Mouse (Mus musculus) cortical plate, adult 2 months (tissue): ENCODE data around the gene Gm49369.

Experiments used
- CTCF ChIP-seq: fragments of 200-500 bp; IDR thresholded peaks from 2 replicates; pipeline ENCODE4 v1.5.1; 2011; ENCODE audit warnings: mild to moderate bottlenecking, control low read depth, low read length; ENCODE audit not compliant: insufficient read depth; ENCODE audit errors: extremely low read depth
- POLR2A ChIP-seq: fragments of 200-500 bp; IDR thresholded peaks from 2 replicates; pipeline ENCODE4 v1.6.1; 2011; ENCODE audit warnings: mild to moderate bottlenecking, low read length, control low read depth; ENCODE audit not compliant: insufficient read depth; ENCODE audit errors: extremely low read depth

DNA sequence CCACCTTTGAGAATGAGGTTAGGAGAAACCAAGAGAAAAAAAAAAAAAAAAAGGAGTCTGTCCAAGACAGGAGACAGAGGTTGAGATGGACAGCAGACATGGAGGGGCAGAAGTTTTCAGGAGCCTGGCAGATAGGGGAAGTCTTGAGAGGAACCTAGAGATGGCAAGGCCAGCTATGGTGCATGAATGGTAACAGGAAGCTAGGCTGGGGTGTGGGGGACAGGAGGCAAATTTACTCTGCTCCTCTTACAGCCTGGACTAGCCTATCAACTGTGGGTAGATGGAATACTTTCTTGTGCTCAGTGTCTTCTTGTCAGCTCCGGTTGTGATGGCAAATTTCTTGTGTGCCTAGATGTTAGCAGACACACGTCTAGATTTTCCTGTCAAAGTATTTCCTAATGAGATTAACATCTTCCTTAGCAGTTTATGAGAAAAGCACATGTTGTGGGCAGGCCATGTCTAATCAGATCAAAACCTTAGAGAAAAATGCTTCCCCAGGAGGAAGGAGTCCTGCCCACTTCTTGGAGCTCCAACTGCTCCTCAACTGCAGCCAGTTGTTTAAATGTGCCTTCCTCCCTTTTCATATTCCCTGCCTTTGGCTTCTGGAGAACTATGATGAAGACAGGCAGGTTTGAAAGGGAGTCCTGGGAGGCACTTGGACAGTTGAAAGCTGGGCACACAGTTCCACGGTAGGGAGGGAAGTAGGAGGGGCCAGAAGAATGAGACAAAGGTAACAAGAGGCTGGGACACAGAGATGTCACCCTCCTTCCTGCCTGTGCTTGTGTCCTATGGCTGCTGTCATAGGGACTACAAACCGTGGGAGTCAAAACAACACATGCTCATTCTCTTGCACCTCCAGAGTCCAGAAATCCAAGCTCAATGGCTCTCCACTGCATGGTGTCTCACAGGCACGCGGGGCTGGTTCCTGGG, 12.1 kb upstream of the Gm49369 start:
- no peak for TF ChIP-seq CTCF
- TF ChIP-seq POLR2A = no peak
